Mouse (Mus musculus): ENCODE measurements around the gene Vps33a. TPM values are rescaled to one million over a fixed set of nuclear protein-coding genes. Genes with fewer than 3 reads are reported as not detected.
A peak's percentile ranks its signal among the peaks of the same experiment; 100 is the strongest.

Gene Vps33a
- total RNA-seq, 2 experiments from 2014 or later: 87.3 to 105 TPM

DNA sequence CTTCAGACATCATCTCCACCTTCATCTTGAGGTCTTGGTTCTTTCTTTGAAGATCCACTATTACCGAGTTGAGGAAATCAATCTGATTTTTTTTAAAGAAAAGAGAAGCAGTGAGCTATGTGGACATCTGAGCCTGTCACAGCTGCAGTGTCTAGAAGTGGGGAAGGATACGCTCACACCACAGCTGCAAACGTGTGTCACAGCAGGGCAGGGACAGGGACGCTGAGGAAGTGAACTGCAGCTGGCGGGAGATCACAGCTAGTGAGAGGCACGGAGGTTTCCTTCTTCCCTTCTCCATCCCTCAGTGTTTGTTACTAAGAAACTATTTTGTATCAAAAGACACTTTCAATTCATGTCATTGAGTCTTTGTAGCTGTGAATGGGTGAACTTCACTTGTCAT is 7.2 kb upstream of the Vps33a start:
- no peak for TF ChIP-seq CTCF (IDR thresholded peaks at IDR 0.05)
- intact Hi-C loops (cut with DNase I): no loop called here

DNA sequence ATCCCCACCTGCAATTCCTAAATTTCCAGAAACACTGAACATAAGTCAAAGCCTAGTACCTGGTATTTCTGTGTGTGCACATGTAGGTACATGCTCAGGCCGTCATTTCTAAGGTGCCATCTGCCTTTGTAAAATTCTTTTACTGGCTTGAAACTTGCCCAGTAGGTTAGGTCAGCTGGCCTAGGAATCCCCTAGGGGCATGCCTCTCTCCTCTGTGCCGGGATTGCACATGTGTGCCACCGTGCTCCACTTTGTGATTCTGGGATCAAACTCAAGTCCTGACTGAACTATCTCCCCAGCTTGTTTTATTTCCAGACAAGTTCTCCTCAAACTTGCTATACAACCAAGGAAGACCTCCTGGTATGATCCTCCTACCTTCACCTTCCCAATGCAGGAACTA is 3.9 kb upstream of the Vps33a start:
- no peak for DNase-seq (ENCODE audit: extremely low spot score in 1 of 2, low spot score in 2 of 2)
- H3K4me3 ChIP-seq: no peak overlapping the region
- H3K27ac ChIP-seq: no peak overlapping the region
- TF ChIP-seq CTCF (IDR thresholded peaks at IDR 0.05): no peak
- intact Hi-C loops (cut with DNase I): no loop called here

More for the DNA sequence above, 7.2 kb upstream of the Vps33a start:
- H3K4me3 ChIP-seq: no peak overlapping the region
- H3K27ac ChIP-seq: no peak overlapping the region
- DNase-seq (ENCODE audit: extremely low spot score in 1 of 2, low spot score in 2 of 2): no peak

- intact Hi-C loops (cut with DNase I): loop anchor here (1.0 to 5.0 kb wide), 2 partner anchors 20 to 34 kb away; no protein-coding TSS in a partner anchor
Observed at GRCm38 (mm10) chr5:123573362-123573761, 524 bp upstream of the Vps33a start.

GRCm38 (mm10) chr5:123561128-123561527 is 11.7 kb downstream of the Vps33a start:
- no peak overlapping the region for H3K4me3 ChIP-seq
- TF ChIP-seq CTCF (IDR thresholded peaks at IDR 0.05): no peak
- DNase-seq (ENCODE audit: extremely low spot score in 1 of 2, low spot score in 2 of 2): peak; percentile 7 to 19
- intact Hi-C loops (cut with DNase I): no loop called here
- H3K27ac ChIP-seq: peak overlapping the region; percentile 24; the same call in 1 of the 2 replicates

More at GRCm38 (mm10) chr5:123573362-123573761, 524 bp upstream of the Vps33a start:
- DNase-seq (ENCODE audit: extremely low spot score in 1 of 2, low spot score in 2 of 2): no peak
- H3K4me3 ChIP-seq: peak overlapping the region; percentile 78; the same call in 1 of the 2 replicates
- TF ChIP-seq CTCF (IDR thresholded peaks at IDR 0.05): no peak
- H3K27ac ChIP-seq: no peak overlapping the region; the same call in 1 of the 2 replicates

DNA sequence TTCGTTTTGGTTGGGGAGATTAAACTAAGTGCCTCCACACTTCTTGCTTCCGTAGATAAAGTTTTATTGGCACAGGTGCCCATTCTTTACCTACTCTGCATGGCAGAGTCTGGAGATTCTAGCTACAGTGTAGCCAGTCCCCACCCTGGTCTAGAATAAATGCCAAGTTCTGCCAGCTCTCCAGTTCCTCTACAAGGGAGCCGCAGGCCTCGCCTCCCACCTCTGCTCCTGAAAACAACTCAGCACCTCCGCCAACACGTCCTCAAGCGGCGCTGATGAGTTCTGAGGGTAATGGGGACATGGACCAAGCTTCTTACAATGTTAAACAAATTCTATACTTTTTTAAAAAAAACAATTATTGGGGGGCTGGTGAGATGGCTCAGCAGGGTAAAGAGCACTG is 13.2 kb downstream of the Vps33a start:
- no peak for TF ChIP-seq CTCF (IDR thresholded peaks at IDR 0.05)
- intact Hi-C loops (cut with DNase I): no loop called here
- peak; percentile 6 to 22 for DNase-seq (ENCODE audit: extremely low spot score in 1 of 2, low spot score in 2 of 2)
- Histone ChIP-seq H3K4me3 (no peak overlapping the region), H3K27ac (no peak overlapping the region)

- H3K27ac ChIP-seq: 0 out of 2 replicates have a peak overlapping the region, but pooled peaks have one; percentile 50
- intact Hi-C loops (cut with DNase I): no loop called here
- peak; percentile 20 to 40 for DNase-seq (ENCODE audit: extremely low spot score in 1 of 2, low spot score in 2 of 2)
- TF ChIP-seq CTCF (IDR thresholded peaks at IDR 0.05): no peak
- no peak overlapping the region for H3K4me3 ChIP-seq
Observed at GRCm38 (mm10) chr5:123556451-123556850, 16.4 kb downstream of the Vps33a start.

DNA sequence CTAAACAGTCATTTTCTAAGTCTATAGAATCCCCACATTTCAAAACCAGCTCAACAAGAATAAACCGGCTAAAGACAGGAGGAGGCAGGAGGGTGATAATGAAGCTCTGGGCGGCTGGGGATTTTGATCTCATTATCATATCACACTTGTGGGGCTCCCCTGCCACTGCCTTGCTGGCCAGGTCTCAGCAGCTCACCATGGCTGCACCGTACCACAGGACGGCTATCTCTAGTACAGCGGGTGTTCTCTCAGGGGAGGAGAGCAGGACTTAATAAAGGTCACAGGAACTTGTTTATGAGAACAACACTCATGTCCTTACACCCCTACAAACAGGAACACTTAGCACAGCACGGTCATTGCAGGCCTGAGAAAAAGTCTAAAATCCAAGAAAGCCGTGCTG is 17.1 kb downstream of the Vps33a start:
- Histone ChIP-seq H3K27ac (no peak overlapping the region), H3K4me3 (no peak overlapping the region)
- intact Hi-C loops (cut with DNase I): no loop called here
- DNase-seq (ENCODE audit: extremely low spot score in 1 of 2, low spot score in 2 of 2): peak; percentile 2 to 8
- no peak for TF ChIP-seq CTCF (IDR thresholded peaks at IDR 0.05)

DNA sequence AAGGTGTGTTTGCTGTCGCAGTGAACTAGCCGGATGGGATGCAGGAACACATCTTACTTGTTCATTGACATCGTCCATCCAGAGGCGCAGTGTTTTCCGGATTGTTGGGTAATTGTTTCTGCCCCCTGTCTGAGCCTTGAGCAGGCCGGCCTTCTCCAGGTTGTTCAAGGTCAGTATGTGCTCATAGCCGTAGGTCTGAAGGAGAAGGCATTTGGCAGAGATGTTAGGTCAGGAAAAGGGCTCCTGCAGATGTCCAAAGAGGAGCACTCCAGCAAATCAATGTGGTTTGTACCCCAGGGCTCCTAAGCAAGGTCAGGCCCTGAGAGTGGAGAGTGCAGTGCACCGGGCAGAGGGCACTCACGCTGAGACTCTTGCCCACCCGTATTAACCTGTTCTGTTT is 39.0 kb downstream of the Vps33a start:
- Histone ChIP-seq H3K27ac (no peak overlapping the region), H3K4me3 (no peak overlapping the region)
- no peak for TF ChIP-seq CTCF (IDR thresholded peaks at IDR 0.05)
- intact Hi-C loops (cut with DNase I): no loop called here
- peak; percentile 5 for DNase-seq (ENCODE audit: extremely low spot score in 1 of 2, low spot score in 2 of 2)

DNA sequence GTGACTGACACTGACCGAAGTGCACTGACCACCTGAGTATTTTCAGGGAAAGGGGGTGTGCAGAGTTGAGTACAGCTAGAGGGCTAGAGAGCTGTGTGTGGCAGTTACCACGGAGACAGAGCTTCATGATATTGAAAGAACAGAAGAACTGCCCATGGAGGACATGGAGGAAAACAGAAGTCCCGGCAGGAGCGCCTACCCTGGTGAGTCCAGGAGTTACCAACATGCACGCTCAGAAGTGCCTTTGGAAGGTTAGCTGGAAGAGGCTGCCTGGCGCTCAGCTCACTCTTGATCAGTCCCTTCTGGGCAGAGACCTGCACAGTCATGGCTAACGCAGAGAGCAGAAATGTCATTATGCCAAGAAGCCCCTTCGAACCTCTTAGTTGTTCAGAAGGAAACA is 42.8 kb downstream of the Vps33a start:
- no peak overlapping the region for H3K4me3 ChIP-seq
- intact Hi-C loops (cut with DNase I): no loop called here
- no peak for TF ChIP-seq CTCF (IDR thresholded peaks at IDR 0.05)
- no peak overlapping the region for H3K27ac ChIP-seq
- peak; percentile 6 to 8 for DNase-seq (ENCODE audit: extremely low spot score in 1 of 2, low spot score in 2 of 2)

DNA sequence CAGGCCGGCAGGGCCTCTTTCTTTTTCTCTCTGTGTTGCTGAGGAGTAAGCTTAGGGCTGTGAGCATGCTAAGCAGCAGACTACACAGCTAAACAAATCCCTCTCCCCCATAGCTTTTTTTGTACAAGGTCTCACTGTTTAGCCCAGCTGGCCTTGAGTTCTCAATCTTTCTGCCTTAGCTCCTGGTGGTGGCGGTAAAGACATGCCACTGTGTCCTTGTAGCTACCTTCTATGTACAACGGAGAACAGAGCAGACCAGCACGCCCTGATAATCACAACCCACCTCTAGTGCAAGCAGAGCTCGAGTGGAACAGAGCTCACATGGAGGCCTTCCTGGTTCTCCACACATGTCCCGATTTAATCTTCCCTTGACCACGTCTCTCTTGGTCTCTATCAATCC is 44.2 kb downstream of the Vps33a start:
- H3K27ac ChIP-seq: no peak overlapping the region
- peak; percentile 6 for DNase-seq (ENCODE audit: extremely low spot score in 1 of 2, low spot score in 2 of 2)
- no peak overlapping the region for H3K4me3 ChIP-seq
- intact Hi-C loops (cut with DNase I): no loop called here
- TF ChIP-seq CTCF (IDR thresholded peaks at IDR 0.05): no peak; the same call in none of the 2 replicates

DNA sequence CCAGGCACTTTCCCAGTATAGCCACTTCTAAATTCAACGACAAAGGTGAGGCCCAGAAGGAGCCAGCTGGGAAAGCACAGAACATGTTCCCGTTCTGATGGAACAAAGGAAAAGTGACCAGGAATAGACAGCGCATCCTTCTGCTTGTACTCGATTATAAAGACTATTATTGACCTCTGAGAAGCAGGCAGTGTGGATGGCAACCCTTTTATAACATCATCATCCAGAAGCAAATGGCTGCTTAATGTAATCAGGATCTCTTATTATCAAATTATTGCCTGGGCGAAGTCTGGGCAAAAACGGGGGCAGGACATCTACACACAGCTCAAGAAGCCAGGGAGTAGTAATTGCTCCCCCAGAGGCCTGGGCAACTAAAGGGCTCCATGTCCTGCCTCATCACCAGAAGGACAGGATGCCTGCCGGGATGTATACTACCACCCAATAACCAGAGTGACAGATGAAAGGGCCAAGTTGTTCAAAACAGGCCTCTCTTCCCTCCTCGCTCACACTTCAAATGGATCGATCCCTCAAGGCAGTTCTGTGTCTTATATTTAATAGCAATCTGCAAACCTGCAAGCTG is 46.8 kb downstream of the Vps33a start:
- peak in 1 of 2 experiments; percentile 6 for DNase-seq (ENCODE audit: extremely low spot score in 1 of 2, low spot score in 2 of 2)
- H3K4me3 ChIP-seq: no peak overlapping the region
- TF ChIP-seq CTCF (IDR thresholded peaks at IDR 0.05): no peak
- intact Hi-C loops (cut with DNase I): loop anchor here (2.0 kb wide), 1 partner anchor 85 kb away; no protein-coding TSS in a partner anchor
- no peak overlapping the region for H3K27ac ChIP-seq

DNA sequence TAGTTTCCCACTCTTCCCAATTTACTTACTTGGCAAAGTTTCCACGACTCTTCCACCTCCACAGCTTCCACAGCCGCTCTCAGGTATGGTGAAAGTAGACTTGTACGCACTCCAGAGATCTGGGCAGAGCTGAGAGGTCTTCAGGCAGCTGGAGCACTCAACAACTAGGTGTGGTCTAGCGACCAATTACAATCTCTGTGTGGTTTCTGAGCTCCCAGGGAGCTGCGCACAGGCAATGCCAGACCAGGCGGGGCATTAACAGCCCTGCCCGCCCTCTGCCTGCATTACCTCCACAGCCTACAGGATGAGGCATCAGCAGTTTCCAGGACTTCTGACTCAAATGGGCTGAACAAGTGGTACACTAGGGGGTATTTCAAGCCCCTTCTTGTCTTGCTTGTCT is 47.6 kb downstream of the Vps33a start, which contains the start of gene Gm49027:
Gene Gm49027, minus strand, starts transcription at position 208 of the 400 bp plus-strand sequence.
- intact Hi-C loops (cut with DNase I): no loop called here
- no peak for TF ChIP-seq CTCF (IDR thresholded peaks at IDR 0.05)
- peak in 1 of 2 experiments; percentile 6 for DNase-seq (ENCODE audit: extremely low spot score in 1 of 2, low spot score in 2 of 2)
- Histone ChIP-seq H3K27ac (no peak within 1 kb of the TSS; the same call in 1 of the 2 replicates), H3K4me3 (peak within 1 kb of the TSS; percentile 89)

DNA sequence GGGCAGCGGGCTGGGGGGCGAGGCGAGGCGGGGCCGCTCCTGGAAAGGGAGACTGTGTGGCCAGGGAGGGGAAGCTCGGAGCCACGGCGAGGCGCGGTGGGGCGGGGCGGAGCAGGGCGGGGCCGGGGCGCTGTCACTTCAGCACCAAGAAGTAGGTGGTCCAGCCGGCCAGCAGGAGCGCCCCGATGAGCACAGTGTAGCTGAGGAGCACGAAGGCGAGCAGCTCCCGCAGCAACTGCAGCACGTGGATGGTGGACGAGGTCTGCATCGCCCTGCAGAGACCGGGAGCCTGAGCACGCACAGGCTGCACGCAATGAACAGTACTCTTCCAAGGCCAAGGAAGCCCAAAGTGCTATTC is 48.5 kb downstream of the Vps33a start:
- peak; percentile 27 for TF ChIP-seq CTCF (IDR thresholded peaks at IDR 0.05)
- H3K27ac ChIP-seq: no peak overlapping the region; the same call in 1 of the 2 replicates
- intact Hi-C loops (cut with DNase I): no loop called here
- DNase-seq (ENCODE audit: extremely low spot score in 1 of 2, low spot score in 2 of 2): no peak
- H3K4me3 ChIP-seq: peak overlapping the region; percentile 89
